Mouse (Mus musculus) right cerebral cortex, postnatal 25 days (tissue): ENCODE measurements around the gene Gm10309.
"Not testable (repeated sequence)": the region's sequence is repeated elsewhere in the genome, so short reads cannot be mapped to it uniquely, and the experiment has no call there.

Experiments
- DNase-seq: peaks from one replicate; pipeline ENCODE4 v3.0.0; 2022

The Gm10309 gene

DNA sequence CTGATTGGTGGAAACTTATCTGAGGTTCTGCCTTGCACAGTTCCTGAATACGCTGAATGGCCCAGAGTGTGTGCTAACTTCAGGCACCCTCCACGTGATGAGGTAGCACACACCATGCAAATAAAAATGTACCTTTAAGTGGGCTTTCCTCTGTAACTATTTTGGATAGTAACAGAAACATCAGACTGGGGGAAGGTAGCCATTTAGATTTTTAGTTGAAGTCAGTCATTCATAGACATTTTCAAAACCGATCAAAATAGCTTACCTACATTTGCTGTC lies 3.1 kb upstream of the Gm10309 start:
- DNase-seq = no peak

GRCm38 (mm10) chr17:86507342-86508211 lies 2.5 kb upstream of the Gm10309 start:
- no peak for DNase-seq

DNA sequence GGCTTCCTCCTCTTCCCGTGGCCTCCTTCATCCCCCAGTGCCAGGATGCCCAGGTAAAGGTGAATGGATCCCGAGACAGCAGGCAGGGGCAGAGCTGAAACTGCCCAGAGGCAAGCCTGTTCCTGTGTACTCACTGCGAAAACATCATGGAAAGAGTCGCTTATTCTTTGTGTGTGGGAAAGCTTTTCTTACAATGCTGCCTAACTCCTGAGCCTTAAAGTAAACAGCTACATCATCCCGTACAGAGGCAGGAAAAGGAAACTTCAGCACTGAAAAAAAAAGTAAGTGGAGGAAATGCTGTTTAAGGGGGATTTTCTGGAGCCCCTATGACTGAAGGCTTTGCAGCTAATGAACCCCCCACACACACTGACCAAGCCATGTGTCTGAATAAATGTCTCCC lies 1.8 kb upstream of the Gm10309 start:
- DNase-seq = no peak

GRCm38 (mm10) chr17:86503208-86503897 lies 1.7 kb downstream of the Gm10309 start:
- no peak for DNase-seq

DNA sequence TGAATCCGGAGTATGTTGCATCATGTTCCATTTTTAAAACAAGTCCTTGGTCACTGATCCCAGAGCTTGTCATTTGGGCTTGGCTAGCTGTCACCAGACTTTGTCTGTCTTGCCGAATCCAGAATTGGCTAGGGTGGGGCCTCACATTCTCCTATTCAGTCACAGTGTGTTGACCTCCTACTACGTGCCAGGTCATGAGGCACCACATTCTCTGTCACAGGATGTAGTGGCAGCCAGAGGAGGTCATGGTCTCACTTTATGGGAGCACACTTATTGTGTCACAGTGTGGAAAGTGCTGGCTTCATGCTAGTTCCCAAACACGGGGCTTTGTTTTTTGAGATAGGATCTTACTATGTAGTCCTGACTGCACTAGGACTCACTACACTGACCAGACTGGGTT lies 3.6 kb downstream of the Gm10309 start:
- DNase-seq = no peak

DNA sequence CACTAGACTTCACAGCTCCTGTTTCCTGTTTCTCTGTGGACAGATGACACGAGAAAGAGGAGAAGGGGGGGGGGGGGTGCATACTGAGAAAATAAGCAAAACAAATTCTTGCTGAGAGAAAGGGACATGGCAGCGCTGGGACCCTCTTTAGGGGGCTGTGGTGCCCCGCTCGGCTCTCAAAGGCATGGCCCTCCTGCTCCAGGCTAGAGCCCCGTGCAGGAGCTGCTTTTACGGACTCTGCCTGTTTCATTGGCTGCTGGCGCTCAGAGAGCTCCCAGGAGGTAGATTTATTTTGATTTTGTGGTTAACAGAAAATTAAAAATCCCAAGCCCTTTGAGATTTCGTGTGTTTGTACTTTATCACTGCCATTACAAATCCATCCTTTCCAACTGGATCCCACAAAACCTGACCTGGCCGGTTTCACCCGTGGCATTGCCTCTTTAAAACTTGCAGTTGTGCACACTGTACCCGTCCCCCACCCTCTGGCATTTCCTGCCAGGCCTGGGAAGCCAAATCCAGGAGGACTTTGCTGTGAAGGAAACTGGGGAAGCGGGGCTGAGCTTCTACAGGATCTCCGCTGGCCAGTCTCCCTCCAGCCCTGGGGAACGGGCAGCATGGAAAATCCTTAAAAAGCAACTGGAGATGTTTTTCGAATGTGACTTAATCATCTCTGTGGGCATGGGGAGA lies 5.5 kb downstream of the Gm10309 start:
- DNase-seq = no peak

GRCm38 (mm10) chr17:86497302-86497701 lies 7.7 kb downstream of the Gm10309 start:
- no peak for DNase-seq

- DNase-seq = peak; percentile 40
These were observed 8.8 kb downstream of the Gm10309 start for GRCm38 (mm10) chr17:86496123-86496771.

DNA sequence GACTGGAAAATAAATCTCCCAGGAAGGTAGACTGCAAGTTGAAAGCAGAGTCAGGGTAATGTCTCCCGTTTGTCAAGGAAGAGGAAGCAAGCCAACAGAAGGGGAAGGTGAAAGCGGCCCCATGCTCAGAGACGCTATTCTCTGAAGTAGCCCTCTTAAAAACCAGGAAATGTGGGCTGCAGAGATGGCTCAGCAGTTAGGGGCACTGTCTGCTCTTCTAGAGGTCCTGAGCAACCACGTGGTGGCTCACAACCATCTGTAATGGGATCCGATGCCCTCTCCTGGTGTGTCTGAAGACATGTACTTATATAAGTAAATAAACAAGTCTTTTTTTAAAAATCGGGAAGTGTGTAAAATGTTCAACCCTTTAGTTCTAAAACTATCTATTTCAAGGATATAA lies 10.1 kb downstream of the Gm10309 start:
- no peak for DNase-seq

DNA sequence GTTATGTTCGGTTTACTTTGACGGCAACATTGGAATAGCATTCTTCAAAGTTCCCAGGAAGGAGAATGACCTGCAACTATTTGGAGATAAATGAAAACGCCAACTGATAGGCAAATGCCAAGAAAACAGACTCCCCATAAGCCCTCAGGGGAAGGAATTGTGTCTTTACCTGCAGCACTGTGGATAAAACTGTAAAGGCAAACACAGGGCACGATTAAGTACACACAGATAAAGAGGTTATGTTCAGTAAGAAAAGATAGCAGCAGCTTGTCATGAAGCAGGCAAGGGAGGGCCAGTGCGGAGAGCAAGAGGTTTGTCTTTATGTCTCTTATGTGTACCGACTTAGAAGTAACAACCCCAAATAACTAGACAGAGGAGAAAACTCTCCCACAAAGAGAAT lies 10.5 kb downstream of the Gm10309 start:
- DNase-seq = no peak

GRCm38 (mm10) chr17:86493891-86494420 lies 11.1 kb downstream of the Gm10309 start:
- no peak for DNase-seq

GRCm38 (mm10) chr17:86492376-86492775 lies 12.7 kb downstream of the Gm10309 start:
- DNase-seq = no peak

- DNase-seq = no peak
These were observed 15.2 kb downstream of the Gm10309 start for GRCm38 (mm10) chr17:86489827-86490226.

DNA sequence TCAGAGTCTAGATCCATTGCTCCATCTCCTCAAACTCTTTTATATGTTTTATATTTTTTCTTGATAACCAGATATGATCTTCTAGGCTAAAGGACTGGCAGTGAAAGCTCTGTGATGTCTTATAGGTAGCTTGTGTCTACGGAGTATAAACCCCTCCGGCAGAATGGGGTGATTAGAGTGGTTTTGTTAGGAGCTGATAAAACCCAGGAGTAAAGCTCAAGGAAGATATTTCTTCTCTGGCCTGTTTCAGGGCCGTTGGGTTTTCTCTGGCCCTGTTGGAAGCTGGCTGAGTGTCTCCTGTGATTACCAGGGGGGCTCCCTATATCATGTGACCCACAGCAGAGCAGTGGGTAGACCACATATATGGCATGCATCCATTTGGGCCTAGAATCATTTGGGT lies 17.6 kb downstream of the Gm10309 start:
- DNase-seq = no peak

- DNase-seq = no peak
These were observed 18.4 kb downstream of the Gm10309 start for GRCm38 (mm10) chr17:86486657-86487056.

- peak; percentile 69 for DNase-seq
These were observed 20.8 kb downstream of the Gm10309 start for GRCm38 (mm10) chr17:86484087-86484737.

- DNase-seq = no peak
These were observed 22.4 kb downstream of the Gm10309 start for GRCm38 (mm10) chr17:86482675-86483074.

DNA sequence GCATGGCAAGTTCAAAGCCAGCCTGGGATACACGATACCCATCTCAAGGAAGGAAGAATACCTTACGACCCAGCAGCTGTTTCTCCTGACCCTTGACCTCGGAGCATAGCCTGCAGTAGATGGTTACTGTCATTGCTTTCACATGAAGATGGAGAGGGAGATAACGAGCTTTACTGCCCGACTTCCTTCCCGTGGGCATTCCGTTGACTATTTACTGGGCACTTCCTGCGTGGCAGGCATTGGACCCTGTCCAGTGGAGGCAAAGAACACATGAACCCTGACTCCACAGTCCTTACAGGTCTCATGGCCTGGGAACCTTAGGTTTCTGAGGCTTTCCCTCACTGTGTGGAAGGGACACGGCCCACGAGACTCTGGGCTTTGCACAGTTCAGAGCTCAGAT lies 25.6 kb downstream of the Gm10309 start:
- no peak for DNase-seq

- not testable (repeated sequence) for DNase-seq
These were observed 27.6 kb downstream of the Gm10309 start for GRCm38 (mm10) chr17:86477401-86477800.

- no peak for DNase-seq
These were observed 28.4 kb downstream of the Gm10309 start for GRCm38 (mm10) chr17:86476674-86477073.

- peak; percentile 37 for DNase-seq
These were observed 33.3 kb downstream of the Gm10309 start for GRCm38 (mm10) chr17:86471684-86472083.

DNA sequence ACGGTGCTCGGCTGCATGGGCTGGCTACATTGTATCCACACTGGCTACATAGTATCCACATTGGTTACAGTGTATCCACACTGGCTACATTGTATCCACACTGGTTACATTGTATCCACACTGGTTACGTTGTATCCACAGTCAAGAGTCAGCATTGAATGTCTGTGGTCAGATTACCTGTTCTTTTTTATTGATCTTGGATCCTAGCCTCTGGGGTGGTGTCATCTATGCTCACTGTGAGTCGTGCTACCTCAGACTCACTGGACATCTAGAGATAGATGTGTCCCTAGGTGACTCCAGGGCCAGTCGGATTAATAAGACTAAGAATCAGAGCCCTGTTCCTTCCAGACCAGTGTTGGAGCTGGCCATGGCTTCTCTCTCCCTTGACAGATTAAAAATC lies 34.9 kb downstream of the Gm10309 start:
- DNase-seq = no peak

GRCm38 (mm10) chr17:86467967-86468366 lies 37.1 kb downstream of the Gm10309 start:
- DNase-seq = no peak
